In the genomic region with DNA sequence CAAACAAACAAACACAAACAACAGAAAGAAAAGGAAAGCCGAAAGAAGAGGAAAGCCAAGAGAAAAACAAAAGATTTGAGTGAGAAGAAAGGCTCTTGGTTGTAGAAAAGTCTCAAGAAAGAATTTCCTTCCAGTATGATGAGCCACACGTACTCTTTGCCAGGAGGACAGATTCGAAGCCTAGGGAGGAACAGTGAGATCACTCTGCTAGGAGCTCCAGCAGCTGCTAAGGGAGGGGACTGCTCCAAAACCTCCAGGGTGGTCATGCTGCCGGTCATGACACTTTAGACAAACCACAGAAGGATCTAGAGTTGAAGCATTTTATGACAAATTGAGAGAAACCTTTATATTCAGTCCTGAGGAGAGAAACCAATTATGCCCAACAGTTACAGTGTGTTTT, we compare ENCODE assay signal across 28 mouse cellular contexts. TPM values are rescaled to one million over a fixed set of nuclear protein-coding genes. Genes with fewer than 3 reads are reported as not detected.
DNase-seq lines count a peak whose midpoint lies in the region; ATAC-seq and TF ChIP-seq lines count a peak whose summit lies in the region.
"Had no signal": no experiment of that assay in that cellular context is flagged by ENCODE, and none has a peak within 500 bp of the region (broad histone marks: within the 10 kb centered on the region; RNA-seq: fewer than 3 reads in every experiment).

No protein-coding gene starts in this region.

- no peak for TF ChIP-seq EP300 in heart, adult 2 months (IDR thresholded peaks at IDR 0.05; ENCODE audit: insufficient read depth, low read depth, low read length)

- TF ChIP-seq CTCF in heart, adult 2 months (IDR thresholded peaks at IDR 0.05), result no peak

- no peaks in the 10 kb centered on the region for H3K9me3 ChIP-seq in heart, embryonic 10.5 days
- H3K9me3 ChIP-seq in stomach, embryonic 16.5 days (replicated peaks; ENCODE audit: control insufficient read depth, low read length), result no peaks in the 10 kb centered on the region
- H3K9me3 ChIP-seq: embryonic facial prominence, embryonic 13.5 days; forebrain, embryonic 10.5 days; forebrain, embryonic 15.5 days; heart, embryonic 15.5 days; hindbrain, embryonic 10.5 days; kidney, embryonic 15.5 days; limb, embryonic 13.5 days; lung, embryonic 15.5 days; midbrain, embryonic 10.5 days; midbrain, embryonic 15.5 days had no signal

- intact Hi-C loops in heart, adult 2 months (cut with DNase I), result no loop called here
- intact Hi-C loops in heart, postnatal 14 days (cut with DNase I), result no loop called here

- no peak overlapping the region for H3K9ac ChIP-seq in heart, adult 2 months (ENCODE audit: low read depth, low read length)
- H3K9ac ChIP-seq in stomach, embryonic 16.5 days (ENCODE audit: low read length), result no peak overlapping the region
- H3K9ac ChIP-seq: embryonic facial prominence, embryonic 13.5 days; forebrain, embryonic 15.5 days; heart, embryonic 15.5 days; kidney, embryonic 15.5 days; limb, embryonic 13.5 days; lung, embryonic 15.5 days; midbrain, embryonic 15.5 days had no signal

- no peak overlapping the region for H3K4me2 ChIP-seq in stomach, embryonic 16.5 days (ENCODE audit: low read depth, low read length)
- H3K4me2 ChIP-seq: embryonic facial prominence, embryonic 13.5 days; forebrain, embryonic 15.5 days; heart, embryonic 15.5 days; kidney, embryonic 15.5 days; limb, embryonic 13.5 days; liver, embryonic 11.5 days; lung, embryonic 15.5 days; midbrain, embryonic 15.5 days had no signal

- ATAC-seq in stomach, embryonic 16.5 days (ENCODE audit: insufficient read depth, low FRiP score), result no peak
- ATAC-seq: activated CD4-positive, CD25-positive, alpha-beta regulatory T cell, adult 4 months; forebrain, embryonic 15.5 days; hindbrain, embryonic 16.5 days; midbrain, embryonic 15.5 days had no signal

- H3K4me1 ChIP-seq in heart, adult 2 months (ENCODE audit: control insufficient read depth, insufficient read depth, low read length), result no peaks in the 10 kb centered on the region
- H3K4me1 ChIP-seq in heart, embryonic 10.5 days, result no peaks in the 10 kb centered on the region
- H3K4me1 ChIP-seq in stomach, embryonic 16.5 days (ENCODE audit: control insufficient read depth, insufficient read depth, low read length), result 0 out of 2 replicates have a peak, but pooled peaks cover 4% of the 10 kb centered on the region
- H3K4me1 ChIP-seq: embryonic facial prominence, embryonic 13.5 days; forebrain, embryonic 10.5 days; forebrain, embryonic 15.5 days; heart, embryonic 15.5 days; kidney, embryonic 15.5 days; limb, embryonic 13.5 days; lung, embryonic 15.5 days; midbrain, embryonic 15.5 days had no signal

- DNase-seq in heart, adult 2 months, result peak; percentile 18 to 26
- DNase-seq in heart, embryonic 10.5 days (ENCODE audit: low spot score), result no peak
- DNase-seq in gastrocnemius, postnatal 25 days, result peak; percentile 31
- peak; percentile 13 to 20 for DNase-seq in heart, postnatal 14 days
- DNase-seq in frontal cortex, adult 2 months (ENCODE audit: extremely low spot score in 1 of 2, low spot score in 1 of 2), result no peak
- no peak for DNase-seq in cerebellum, postnatal 14 days
- DNase-seq: adrenal gland, adult 8-10 months; B cell, adult 2 months; cerebellum, adult 9-10 months; kidney, adult 18-20 months; kidney, postnatal 4 days had no signal

- no peaks in the 10 kb centered on the region for H3K36me3 ChIP-seq in heart, adult 2 months (ENCODE audit: control insufficient read depth, insufficient read depth, low read length)
- no peaks in the 10 kb centered on the region for H3K36me3 ChIP-seq in heart, embryonic 10.5 days
- no peaks in the 10 kb centered on the region for H3K36me3 ChIP-seq in stomach, embryonic 16.5 days (ENCODE audit: control insufficient read depth, insufficient read depth, low read length)
- H3K36me3 ChIP-seq: embryonic facial prominence, embryonic 13.5 days; forebrain, embryonic 10.5 days; forebrain, embryonic 15.5 days; heart, embryonic 15.5 days; hindbrain, embryonic 10.5 days; kidney, embryonic 15.5 days; limb, embryonic 13.5 days; lung, embryonic 15.5 days; midbrain, embryonic 10.5 days; midbrain, embryonic 15.5 days had no signal

- H3K79me2 ChIP-seq in heart, adult 2 months (replicated peaks; ENCODE audit: control insufficient read depth, insufficient read depth, low read length), result no peaks in the 10 kb centered on the region

- H3K4me3 ChIP-seq in heart, adult 2 months, result no peak overlapping the region
- H3K4me3 ChIP-seq in heart, embryonic 10.5 days, result no peak overlapping the region
- H3K4me3 ChIP-seq in stomach, embryonic 16.5 days (replicated peaks; ENCODE audit: low read length), result no peak overlapping the region
- H3K4me3 ChIP-seq: embryonic facial prominence, embryonic 13.5 days; forebrain, embryonic 10.5 days; forebrain, embryonic 15.5 days; heart, embryonic 15.5 days; hindbrain, embryonic 10.5 days; kidney, embryonic 15.5 days; limb, embryonic 13.5 days; lung, embryonic 15.5 days; midbrain, embryonic 10.5 days; midbrain, embryonic 15.5 days had no signal

- TF ChIP-seq POLR2A in heart, adult 2 months (IDR thresholded peaks at IDR 0.05; ENCODE audit: insufficient read depth, low read depth, low read length), result no peak

- no peaks in the 10 kb centered on the region for H3K27me3 ChIP-seq in heart, adult 2 months (ENCODE audit: control insufficient read depth, insufficient read depth, low read length)
- H3K27me3 ChIP-seq in heart, embryonic 10.5 days (ENCODE audit: insufficient read depth, poor library complexity, severe bottlenecking), result no peaks in the 10 kb centered on the region
- H3K27me3 ChIP-seq in stomach, embryonic 16.5 days (ENCODE audit: control insufficient read depth, insufficient read depth, low read length), result no peaks in the 10 kb centered on the region
- H3K27me3 ChIP-seq: embryonic facial prominence, embryonic 13.5 days; forebrain, embryonic 15.5 days; heart, embryonic 15.5 days; kidney, embryonic 15.5 days; limb, embryonic 13.5 days; lung, embryonic 15.5 days; midbrain, embryonic 15.5 days had no signal

- no peak overlapping the region; the same call in 1 of the 2 replicates for H3K27ac ChIP-seq in heart, adult 2 months
- H3K27ac ChIP-seq in heart, embryonic 10.5 days, result no peak overlapping the region
- 0 out of 2 replicates have a peak overlapping the region, but pooled peaks have one; percentile 58 for H3K27ac ChIP-seq in stomach, embryonic 16.5 days (ENCODE audit: low read length)
- H3K27ac ChIP-seq: embryonic facial prominence, embryonic 13.5 days; forebrain, embryonic 10.5 days; forebrain, embryonic 15.5 days; heart, embryonic 15.5 days; hindbrain, embryonic 10.5 days; kidney, embryonic 15.5 days; limb, embryonic 13.5 days; lung, embryonic 15.5 days; midbrain, embryonic 10.5 days; midbrain, embryonic 15.5 days had no signal

- WGBS in heart, adult 2 months, result 54% methylated on average over 4 of the region's 4 CpGs
- WGBS in heart, embryonic 10.5 days, result 70% methylated on average over 4 of the region's 4 CpGs
- 67% methylated on average over 4 of the region's 4 CpGs for WGBS in stomach, embryonic 16.5 days

RNA-seq across cellular contexts. Expression of gene Il33, which starts 32.9 kb away (rescaled TPM):
- 1 to 10 TPM; 5.7 to 8.2 TPM for total RNA-seq in heart, adult 2 months (2021)
- polyA plus RNA-seq in heart, adult 2 months (2012; rRNA removed), result 3.7 and 7.3 TPM in 2 replicates
- polyA plus RNA-seq in heart, embryonic 10.5 days (2016; fragmentation: Nextera tagmentation; extraction: Ambion mirVana), result 1.1 and 1.7 TPM in 2 replicates
- total RNA-seq in gastrocnemius, postnatal 25 days (2021), result 1 to 10 TPM; 3.3 to 5.6 TPM
- total RNA-seq in heart, postnatal 14 days (2021), result 1 to 10 TPM; 4.1 to 6.5 TPM
- 14.9 and 15.0 TPM in 2 replicates for polyA plus RNA-seq in stomach, embryonic 16.5 days (2015; fragmentation: Nextera tagmentation; extraction: Ambion mirVana)
- 21.5 and 21.7 TPM in 2 replicates for polyA plus RNA-seq in frontal cortex, adult 2 months (2012; rRNA removed)
- total RNA-seq: common myeloid progenitor, adult 5-6 weeks; megakaryocyte progenitor cell, adult 5-6 weeks; neutrophil, adult 5-6 weeks had no signal
- polyA plus RNA-seq: activated CD4-positive, CD25-positive, alpha-beta regulatory T cell, adult 4 months had no signal

Comparison
In these comparisons a context has a peak if more than half of its experiments do, and no peak if none do; other contexts are left out.
1. DNase-seq: peak in heart, adult 2 months (2 of 2), gastrocnemius, postnatal 25 days (single experiment) and heart, postnatal 14 days (2 of 2); none in heart, embryonic 10.5 days (single experiment), frontal cortex, adult 2 months (0 of 2) and cerebellum, postnatal 14 days (0 of 2).